Mouse (Mus musculus): ENCODE data around the gene Mccc2. TPM values are rescaled to one million over a fixed set of nuclear protein-coding genes. Genes with fewer than 3 reads are reported as not detected.
"Not testable (repeated sequence)": the region's sequence is repeated elsewhere in the genome, so short reads cannot be mapped to it uniquely, and the experiment has no call there.

Mccc2 gene
- 10 to 100 TPM; 61.2 to 74.3 (median 66.4) TPM for total RNA-seq (2022)

DNA sequence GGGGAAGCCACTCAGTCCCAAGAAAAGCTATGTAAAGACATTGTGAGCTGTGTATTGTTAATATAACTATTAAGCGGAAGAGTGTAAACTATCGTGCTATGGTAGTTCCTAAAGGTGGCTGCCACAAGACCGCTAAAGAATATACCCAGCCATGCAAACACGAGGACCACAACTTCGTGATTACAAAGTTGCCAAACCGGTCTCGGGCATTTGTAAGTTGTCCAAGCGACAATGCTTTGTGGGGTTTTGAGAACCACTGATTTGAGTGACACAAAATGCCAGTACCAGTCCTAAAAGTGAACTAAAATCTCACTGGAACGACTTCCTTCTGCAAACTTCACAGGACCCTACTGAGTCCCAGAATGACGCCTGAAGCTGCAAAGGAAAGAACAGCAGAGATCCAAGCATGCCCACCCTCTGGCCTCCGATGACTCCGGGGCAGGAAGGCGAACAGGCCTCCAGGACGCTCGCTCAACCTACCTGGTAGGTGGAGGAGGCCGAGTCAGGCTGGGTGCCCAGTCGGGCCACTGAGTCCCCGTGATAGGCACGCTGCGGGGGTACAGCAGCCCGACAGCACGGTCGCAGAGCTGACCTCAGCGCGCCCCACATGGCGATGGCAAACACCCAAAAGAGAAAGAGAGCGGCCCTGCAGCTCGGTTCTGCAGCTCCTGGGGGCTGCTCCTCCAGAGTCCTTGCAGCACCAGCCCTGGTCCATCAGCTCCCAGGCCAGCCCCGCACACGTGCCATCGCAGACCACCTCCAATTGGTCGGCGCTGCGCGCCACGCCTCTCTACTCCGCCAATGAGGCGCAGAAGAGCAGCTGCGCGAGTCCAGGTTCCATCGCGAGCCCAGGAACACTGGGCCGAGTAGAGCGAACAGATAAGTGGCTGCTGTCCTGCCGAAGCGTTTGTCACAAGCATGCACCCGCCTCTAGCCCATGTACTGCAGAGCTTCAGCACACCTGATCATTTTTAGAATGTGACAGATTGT lies at the start of gene Mccc2:
Gene Mccc2, minus strand, starts transcription at position 734 of the 990 bp plus-strand sequence.
- peak; percentile 80 for DNase-seq

DNA sequence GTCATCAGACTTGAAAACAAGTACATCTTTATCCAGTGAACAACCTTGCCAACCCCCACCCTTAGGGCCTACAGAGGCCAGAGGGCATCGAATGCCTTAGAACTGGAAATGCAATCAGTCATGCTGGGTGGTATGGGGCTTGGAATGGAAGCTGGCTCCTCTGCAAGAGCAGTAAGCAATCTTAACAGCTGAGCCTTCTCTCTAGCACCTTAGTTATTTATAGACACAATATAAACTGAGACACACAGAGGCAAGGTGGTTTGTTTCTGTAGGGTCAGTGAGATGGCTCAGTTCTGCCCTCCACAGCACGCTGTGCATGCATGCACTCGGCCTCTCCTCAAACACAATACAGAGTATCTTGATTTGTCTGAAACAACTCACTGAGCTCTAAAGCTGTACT lies 48.5 kb upstream of the Mccc2 start:
- no peak for DNase-seq

DNA sequence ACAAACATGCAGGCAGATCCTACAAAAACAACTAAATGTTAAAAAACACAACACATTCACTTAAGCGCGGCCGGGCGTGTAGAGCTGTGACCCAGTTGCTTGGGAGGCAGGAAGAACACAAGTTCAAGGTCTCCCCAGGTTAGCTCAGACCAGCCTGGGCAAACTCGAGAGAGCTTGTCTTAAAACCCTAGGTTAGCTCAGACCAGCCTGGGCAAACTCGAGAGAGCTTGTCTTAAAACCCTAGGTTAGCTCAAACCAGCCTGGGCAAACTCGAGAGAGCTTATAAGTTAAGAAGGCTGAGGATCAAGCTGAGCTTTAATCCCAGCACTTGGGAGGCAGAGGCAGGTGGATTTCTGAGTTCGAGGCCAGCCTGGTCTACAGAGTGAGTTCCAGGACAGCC lies 42.3 kb upstream of the Mccc2 start:
- not testable (repeated sequence) for DNase-seq

DNA sequence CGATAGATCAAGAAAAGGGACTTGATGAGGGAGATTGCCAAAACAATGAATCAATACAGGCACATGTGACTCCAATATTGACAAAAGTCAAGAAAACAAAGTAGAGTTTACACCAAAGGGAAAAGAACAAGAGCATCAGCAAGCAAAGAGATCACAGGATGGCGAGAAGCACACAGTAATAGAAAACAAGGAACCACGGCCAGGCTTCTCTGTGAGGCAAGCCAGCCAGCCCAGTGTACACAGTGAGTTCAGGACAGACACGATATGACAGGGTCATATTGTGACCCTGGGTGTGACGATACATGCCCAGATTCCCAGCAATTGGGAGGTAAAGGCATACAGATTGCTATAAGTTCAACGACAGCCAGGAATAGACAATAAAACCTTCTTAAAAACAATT lies 10.6 kb upstream of the Mccc2 start:
- no peak for DNase-seq

DNA sequence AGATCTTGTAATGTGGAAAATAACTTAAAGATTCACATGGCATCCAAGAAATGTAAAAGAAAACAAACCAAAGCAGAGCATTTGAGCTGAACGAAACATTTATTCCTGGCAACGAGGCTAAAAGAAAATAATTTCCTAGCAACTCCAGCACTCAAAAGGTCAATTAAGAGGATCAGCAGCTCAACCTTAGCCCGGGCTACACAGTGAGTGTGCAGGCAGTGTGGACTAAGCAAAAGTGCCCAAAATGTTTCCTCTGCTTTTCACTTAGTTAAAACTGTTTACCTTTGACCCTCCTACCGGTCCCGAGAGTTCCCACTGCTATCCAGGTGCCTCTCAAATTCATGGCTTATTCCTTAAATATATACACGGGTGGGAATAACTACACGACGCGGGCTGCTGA lies 1.5 kb upstream of the Mccc2 start:
- no peak for DNase-seq

DNA sequence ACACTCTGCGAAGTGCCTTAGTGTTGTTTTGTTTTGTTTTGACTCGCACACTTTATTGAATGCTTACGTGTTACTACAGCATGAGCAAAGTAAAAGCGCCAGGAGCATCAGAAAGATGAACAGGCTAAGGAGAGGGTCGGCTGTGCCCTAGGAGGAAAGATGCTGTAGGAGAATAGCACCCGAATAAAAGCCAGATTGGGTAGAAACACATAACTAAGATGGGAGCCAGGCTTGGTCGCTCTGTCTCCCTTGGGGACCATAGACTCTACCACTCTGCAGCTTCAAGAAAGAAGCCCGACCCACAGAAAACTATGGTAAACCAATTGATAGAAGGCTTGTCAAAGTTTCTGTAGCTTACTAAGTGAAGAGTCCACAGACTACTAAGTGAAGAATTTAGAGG lies 498 bp upstream of the Mccc2 start:
- DNase-seq, result no peak

DNA sequence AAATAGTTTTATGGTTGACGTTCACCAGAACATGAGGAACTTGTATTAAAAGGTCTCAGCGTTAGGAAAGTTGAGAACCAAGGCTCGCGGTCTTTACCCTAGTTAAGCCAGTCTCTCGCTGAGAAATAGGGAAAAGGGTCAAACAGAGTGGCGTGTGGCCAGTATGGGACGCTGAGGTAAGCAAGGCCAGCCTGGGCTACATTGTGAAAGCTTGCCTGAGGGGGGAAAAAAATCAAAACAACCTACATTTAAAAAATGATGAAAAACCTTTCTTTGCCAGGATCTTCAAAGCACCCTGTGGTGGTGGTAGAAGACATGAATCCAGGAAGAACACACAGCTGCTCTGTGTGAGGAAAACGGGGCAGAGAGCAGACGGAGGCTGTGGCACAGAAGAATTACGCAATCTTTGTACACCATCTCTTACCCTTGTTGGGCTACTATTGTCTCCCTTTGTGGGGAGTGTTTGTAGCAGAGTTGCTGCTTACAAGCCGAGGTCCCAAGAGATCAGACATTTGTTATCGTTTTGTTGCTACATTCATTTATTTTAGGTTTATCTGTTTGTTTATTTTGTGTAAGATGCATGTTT lies 9.4 kb downstream of the Mccc2 start:
- DNase-seq, result no peak

DNA sequence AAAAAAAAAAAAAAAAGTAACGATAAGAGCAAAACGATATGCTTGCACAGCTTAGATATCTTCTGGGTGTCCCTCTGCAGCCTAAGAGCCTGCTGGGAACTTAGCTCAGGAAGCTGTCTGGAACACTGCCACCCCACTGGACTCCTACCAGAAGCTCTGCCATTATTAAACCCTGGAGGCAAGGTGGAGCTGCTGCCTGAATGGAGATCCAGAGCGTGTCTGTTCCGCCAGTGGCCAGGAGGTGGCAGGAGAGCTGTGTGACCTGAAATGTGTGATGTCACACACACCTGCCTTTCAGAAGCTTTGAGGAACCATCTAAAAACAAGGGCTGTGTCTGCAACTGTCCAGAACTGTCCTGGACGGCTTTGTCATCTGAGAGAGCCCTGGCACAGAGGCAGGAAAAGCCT lies 13.6 kb downstream of the Mccc2 start:
- peak; percentile 77 for DNase-seq

DNA sequence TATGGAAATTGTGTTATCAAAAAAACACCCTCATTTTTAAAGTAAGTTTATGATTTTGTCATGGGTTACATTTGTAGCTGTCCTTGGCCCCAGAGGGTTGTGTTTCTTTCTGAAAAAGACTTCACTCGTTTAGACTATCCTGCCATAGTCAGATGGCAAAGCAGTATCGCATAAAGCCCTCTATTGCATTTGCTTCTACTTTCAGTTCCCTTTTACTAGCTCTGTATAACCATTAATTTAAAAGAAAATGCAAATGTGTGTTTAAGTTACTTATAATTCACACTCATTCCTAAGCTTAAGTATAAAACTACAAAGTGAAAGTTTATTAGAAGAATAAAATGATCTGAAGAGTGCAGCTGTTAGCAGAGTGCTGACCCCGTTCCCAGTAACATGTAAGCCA lies 16.4 kb downstream of the Mccc2 start:
- no peak for DNase-seq

DNA sequence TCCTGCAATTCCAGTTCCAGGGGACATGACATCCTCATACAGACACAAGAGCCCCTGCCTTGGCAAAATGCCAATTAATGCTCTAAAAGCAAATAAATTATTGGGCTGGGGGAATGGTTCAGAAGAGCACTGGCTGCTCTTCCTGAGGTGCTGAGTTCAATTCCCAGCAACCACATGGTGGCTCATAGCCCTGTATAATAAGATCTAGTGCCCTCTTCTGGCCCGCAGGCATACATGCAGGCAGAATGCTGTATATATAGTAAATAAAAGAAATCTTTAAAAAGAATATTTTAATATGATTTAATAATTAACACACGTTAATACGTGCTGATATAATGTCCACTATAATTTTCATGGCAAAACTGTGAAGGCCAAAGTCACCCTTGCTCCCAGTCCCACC lies 17.3 kb downstream of the Mccc2 start:
- DNase-seq, result no peak

DNA sequence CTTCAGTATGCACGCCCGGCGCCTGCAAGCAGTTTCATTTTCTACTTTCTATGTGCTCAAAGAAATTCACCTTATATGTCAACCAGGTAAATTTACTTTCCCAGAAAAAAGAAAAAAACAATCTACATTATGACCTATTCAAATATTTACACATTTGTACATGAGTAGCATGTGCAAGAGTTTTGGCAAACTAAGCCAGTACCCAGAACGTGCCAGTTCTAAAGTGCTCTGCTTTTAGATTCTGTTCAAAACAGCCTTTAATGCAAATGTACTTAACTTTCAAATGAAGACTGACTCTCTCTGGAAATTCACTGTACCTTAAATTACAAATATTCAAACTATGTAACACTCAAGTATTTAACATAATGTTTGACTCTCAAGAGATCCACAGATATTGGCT lies 25.8 kb downstream of the Mccc2 start:
- no peak for DNase-seq

DNA sequence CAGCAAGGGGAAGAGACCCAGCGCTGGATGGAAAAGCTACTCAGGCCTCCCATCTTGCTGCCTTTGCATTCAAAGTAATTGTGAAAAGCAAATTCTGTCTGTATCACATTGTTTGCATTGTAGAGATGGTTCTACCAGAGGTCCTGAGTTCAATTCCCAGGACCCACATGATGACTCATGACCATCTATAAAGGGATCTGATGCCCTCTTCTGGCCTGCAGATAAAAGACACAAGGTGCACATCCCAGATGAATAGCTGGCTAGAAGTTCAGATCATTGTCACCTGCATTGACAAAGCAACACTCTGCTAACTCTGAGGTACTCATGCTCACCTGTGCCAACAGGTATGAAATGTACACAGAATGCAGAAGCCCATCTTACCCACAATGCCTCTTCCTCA lies 32.1 kb downstream of the Mccc2 start:
- no peak for DNase-seq

DNA sequence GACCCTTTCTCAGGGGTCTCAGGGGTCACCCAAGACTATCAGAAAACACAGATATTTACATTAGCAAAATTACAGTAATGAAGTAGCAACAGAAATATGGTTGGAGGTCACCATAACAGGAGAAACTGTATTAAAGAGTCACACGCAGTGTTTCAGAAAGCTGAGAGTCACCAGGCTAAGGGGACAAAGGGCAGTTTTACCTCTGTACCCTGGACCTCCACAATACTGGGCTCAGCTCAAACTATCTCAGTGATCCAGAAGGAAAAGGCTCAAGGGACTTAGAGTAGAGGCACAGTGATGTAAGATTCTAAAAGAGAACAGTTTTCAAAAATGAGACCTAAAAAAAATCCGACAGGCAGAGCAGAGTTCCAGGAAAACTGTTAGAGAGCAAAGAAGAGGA lies 36.0 kb downstream of the Mccc2 start:
- DNase-seq, result no peak

DNA sequence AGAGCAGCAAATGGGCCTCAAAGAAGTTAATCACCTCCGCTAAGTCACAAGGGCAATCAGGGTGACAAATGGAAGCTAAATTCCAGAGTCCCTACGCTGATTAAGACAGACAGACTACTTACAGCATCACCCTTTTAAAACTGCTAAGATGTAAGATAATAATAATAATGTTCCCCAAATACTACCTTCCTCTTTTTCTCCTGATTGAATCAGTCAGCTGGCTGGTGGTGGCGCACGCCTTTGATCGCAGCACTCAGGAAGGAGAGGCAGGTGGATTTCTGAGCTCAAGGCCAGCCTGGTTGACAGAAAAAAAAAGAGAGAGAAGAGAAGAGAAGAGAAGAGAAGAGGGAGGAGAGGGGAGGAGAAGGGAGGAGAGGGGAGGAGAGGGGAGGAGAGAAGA lies 45.4 kb downstream of the Mccc2 start:
- no peak for DNase-seq

DNA sequence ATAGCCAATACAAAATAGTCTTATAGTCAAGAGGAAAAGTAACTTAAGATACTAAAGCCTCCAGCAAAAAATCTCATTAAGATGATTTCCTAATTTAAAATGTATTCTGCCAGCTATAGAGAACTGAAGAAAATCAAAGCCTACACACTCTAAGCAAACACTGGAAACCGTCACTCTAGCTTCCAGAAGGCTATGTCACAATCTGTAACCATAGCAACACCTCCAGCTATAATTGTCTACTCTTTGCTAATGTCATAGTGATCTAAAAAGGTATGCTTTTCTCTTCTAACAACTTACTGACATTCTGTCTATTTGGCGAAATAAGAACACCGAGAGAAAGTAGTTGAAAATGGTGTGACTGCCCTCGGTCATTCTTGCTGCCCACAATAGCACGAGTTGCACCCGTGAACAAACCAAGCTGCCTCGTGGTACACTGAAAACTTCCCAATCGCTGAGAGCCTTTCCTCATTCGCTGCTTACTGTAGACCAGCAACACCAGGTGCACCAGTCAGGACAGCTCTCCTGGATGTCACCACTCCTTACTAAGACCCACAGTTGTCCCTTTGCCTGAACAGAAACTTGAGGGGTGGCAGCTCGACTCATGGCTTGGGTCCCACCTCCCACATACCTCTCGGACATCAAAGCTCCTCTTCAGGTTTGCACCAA lies 48.3 kb downstream of the Mccc2 start:
- no peak for DNase-seq

DNA sequence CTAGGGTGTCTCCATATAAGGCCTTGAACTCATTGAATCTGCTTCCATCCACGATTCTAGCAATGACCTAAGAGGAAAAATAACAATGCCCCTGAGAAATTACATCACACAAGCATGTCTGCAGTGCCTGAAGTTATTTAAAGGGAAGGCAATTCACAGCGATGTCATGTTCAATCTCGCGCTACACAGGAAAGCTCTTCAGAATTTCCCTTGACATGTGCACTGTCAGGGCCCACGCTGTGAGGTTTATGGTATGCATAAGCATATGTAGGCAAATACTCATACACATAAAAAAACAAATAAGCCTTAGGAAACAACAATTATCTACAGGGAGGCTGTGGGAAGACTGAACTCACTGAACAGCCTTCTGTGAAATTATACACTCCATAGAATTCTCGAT lies 51.6 kb downstream of the Mccc2 start:
- no peak for DNase-seq

DNA sequence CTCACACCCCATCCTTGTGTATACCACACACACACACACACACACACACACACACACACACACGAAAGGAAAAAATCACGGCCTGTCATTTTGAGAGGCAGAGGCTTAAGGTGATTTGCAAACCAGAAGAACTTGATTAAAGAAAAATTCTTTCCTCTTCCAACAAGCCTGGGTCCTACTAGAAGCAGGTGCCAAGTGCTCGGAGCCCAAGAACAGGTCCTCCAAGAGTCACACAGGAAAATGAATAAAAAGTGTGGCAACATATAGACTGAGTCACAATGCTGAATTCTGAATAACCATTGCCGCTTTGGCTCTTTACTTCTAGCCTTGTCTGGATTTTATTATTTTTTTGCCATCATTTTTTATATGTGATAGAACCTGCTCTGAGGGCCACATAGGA lies 53.8 kb downstream of the Mccc2 start:
- DNase-seq, result no peak

DNA sequence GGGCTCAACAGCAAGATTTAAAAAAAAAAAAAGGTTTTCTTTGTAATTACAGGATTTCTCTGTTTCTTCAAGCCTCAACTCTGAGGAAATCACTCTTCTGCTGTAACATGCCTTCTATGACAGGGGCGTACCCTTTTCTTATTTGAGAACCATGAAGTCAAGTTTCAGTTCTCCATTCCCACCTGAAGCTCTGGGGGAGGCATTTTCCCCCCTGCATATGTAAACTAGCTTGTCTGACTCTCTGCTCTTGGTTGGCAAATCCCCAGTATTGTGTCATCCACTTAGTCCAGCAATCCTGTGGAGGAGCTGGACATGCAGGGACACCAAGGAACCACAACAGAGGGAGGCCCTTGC lies 59.9 kb downstream of the Mccc2 start:
- DNase-seq, result no peak

DNA sequence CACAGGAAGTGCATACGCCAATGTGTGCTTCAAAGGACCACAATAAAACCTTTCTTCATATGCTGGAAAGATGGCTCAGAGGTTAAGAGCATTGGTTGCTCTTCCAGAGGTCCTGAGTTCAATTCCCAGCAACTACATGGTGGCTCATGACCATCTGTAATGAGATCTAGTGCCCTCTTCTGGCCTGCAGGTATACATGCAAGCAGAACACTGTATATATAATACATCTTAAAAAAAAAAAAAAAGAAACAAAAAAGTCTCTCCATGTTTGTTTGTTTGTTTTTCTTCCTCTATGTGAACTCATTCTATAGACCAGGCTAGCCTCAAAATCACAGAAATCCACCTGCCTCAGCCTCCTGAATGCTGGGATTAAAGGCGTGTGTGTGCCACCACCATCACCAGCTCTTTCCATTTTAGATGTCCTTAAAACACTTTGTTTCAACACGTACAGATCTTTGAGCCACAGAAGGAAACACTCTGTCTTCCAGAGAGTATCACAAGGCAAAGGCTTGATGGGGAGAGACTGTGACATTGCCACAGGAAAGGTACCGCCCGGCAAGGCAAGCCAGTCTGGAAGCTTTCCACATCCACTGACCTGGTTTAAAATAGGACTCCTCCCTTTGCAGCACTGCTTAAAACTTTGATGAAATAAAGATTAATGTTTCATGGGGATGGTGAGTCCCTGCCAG lies 60.4 kb downstream of the Mccc2 start:
- DNase-seq, result no peak

DNA sequence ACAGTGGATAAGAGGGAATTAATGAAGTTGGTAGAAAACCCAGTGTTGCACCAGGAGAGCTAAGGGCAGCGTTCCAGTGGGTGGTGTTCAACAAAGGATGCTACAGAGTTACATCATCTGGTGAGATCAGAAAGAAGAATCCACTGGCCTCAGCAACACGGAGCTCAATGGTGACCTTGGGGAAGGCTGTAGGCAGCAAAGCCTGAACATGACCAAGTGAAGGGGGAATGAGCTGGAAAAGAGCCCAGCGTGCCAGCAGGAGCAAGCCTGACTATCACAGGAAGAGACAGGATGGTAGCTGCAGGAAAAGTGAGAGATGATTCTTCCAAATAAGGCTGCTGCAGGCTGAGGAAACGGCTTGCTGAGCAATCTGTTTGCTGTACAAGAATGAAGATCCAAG lies 68.0 kb downstream of the Mccc2 start:
- DNase-seq, result peak; percentile 3

DNA sequence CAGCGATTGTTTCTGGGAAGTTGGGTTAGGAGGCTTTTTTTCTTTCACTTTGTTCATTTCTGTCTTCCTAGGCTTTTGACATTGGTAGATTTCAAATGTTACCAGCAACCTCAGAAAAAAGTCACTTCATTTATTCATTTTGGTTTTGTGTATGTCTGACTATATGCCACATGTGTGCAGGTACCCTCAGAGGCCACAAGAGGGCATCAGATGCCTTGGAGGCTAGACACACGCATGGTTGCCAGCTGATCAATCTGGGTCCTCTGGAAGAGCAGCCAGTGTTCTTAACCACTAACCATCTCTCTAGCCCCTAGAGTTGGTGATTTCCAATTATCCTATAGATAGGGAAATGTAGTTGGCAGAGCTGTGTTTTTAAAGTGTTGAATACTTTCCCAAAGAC lies 71.9 kb downstream of the Mccc2 start:
- DNase-seq, result no peak

DNA sequence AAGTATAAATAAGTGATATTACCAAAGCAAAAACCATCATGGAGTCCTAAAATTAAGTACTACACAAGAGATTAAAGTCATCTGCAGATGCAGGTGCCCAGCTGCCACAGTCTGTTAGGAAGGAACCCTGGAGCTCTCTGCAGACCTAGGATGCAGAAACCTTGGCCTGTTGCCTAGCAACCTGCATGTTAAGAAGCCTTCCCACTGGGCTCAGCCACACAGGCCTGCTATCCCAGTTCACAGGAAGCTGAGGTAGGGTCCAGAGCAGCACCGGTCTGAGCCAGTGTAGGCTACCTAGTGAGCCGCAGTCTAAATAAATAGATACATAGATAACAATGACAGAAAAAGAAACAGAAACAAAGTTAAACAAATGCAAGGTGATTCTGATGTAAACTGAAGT lies 74.8 kb downstream of the Mccc2 start:
- DNase-seq, result no peak

DNA sequence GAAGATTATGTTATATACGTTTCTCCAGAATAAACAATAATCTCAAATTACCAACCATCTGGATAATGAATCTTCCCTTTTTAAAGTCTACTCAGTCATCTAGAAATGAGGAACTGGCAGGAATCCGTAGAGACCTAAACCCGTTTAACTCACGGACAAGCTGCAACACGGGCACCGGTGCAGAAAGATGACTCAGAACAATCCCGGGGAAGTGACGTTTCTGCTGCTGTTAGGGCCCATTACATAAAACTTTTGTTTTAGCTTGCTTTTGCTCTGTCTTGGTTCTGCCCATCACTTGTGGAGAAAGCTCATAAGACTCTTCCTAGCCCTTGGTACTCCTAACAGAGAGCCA lies 76.1 kb downstream of the Mccc2 start:
- DNase-seq, result no peak

Data from adrenal gland, adult 8-10 months (tissue).